Mouse (Mus musculus): ENCODE data around the gene Tnfsf9.

Tnfsf9 gene

GRCm38 (mm10) chr17:57105181-57106034 is at the start of gene Tnfsf9:
Gene Tnfsf9, plus strand, starts transcription at chr17:57105325.
- DNase-seq (ENCODE audit: low read depth, low spot score) = no peak

- DNase-seq (ENCODE audit: low read depth, low spot score) = no peak
These were observed 48.9 kb upstream of the Tnfsf9 start for GRCm38 (mm10) chr17:57056246-57056645.

- no peak for DNase-seq (ENCODE audit: low read depth, low spot score)
These were observed 46.1 kb upstream of the Tnfsf9 start, which contains the start of gene Crb3 for GRCm38 (mm10) chr17:57058891-57059485. Gene Crb3, plus strand, starts transcription at chr17:57059105.

GRCm38 (mm10) chr17:57059486-57059977 is 45.6 kb upstream of the Tnfsf9 start, which contains the start of gene Slc25a23:
Gene Slc25a23, minus strand, starts transcription at chr17:57059863.
- DNase-seq (ENCODE audit: low read depth, low spot score) = peak; percentile 37

GRCm38 (mm10) chr17:57060231-57060801 is 44.8 kb upstream of the Tnfsf9 start:
- DNase-seq (ENCODE audit: low read depth, low spot score) = peak; percentile 92

GRCm38 (mm10) chr17:57061069-57061468 is 44.1 kb upstream of the Tnfsf9 start:
- no peak for DNase-seq (ENCODE audit: low read depth, low spot score)

- DNase-seq (ENCODE audit: low read depth, low spot score) = no peak
These were observed 43.1 kb upstream of the Tnfsf9 start for GRCm38 (mm10) chr17:57062011-57062521.

GRCm38 (mm10) chr17:57062548-57062947 is 42.6 kb upstream of the Tnfsf9 start:
- no peak for DNase-seq (ENCODE audit: low read depth, low spot score)

- no peak for DNase-seq (ENCODE audit: low read depth, low spot score)
These were observed 42.1 kb upstream of the Tnfsf9 start for GRCm38 (mm10) chr17:57063031-57063430.

- DNase-seq (ENCODE audit: low read depth, low spot score) = no peak
These were observed 38.2 kb upstream of the Tnfsf9 start for GRCm38 (mm10) chr17:57066908-57067307.

- DNase-seq (ENCODE audit: low read depth, low spot score) = no peak
These were observed 34.9 kb upstream of the Tnfsf9 start for GRCm38 (mm10) chr17:57070272-57070671.

- DNase-seq (ENCODE audit: low read depth, low spot score) = no peak
These were observed 34.4 kb upstream of the Tnfsf9 start for GRCm38 (mm10) chr17:57070699-57071098.

- no peak for DNase-seq (ENCODE audit: low read depth, low spot score)
These were observed 28.2 kb upstream of the Tnfsf9 start for GRCm38 (mm10) chr17:57076916-57077315.

- no peak for DNase-seq (ENCODE audit: low read depth, low spot score)
These were observed 26.8 kb upstream of the Tnfsf9 start, which contains the start of gene Dennd1c for GRCm38 (mm10) chr17:57078336-57078735. Gene Dennd1c, minus strand, starts transcription at chr17:57078514.

GRCm38 (mm10) chr17:57079919-57080318 is 25.2 kb upstream of the Tnfsf9 start:
- DNase-seq (ENCODE audit: low read depth, low spot score) = no peak

GRCm38 (mm10) chr17:57081234-57081842 is 23.8 kb upstream of the Tnfsf9 start:
- no peak for DNase-seq (ENCODE audit: low read depth, low spot score)

- DNase-seq (ENCODE audit: low read depth, low spot score) = no peak
These were observed 22.6 kb upstream of the Tnfsf9 start for GRCm38 (mm10) chr17:57082481-57082880.

GRCm38 (mm10) chr17:57085970-57086757 is 19.0 kb upstream of the Tnfsf9 start:
- no peak for DNase-seq (ENCODE audit: low read depth, low spot score)

- peak; percentile 16 for DNase-seq (ENCODE audit: low read depth, low spot score)
These were observed 17.9 kb upstream of the Tnfsf9 start, which contains the start of gene Tubb4a for GRCm38 (mm10) chr17:57087049-57087832. Gene Tubb4a, minus strand, starts transcription at chr17:57087782.

- no peak for DNase-seq (ENCODE audit: low read depth, low spot score)
These were observed 10.9 kb upstream of the Tnfsf9 start for GRCm38 (mm10) chr17:57094222-57094621.
